Mouse (Mus musculus) layer of hippocampus, postnatal 25 days (tissue): ENCODE measurements around the gene Lpp. TPM values are rescaled to one million over a fixed set of nuclear protein-coding genes. Genes with fewer than 3 reads are reported as not detected.

Experiments used
- DNase-seq, 2 experiments: peaks; one replicate each; pipeline ENCODE4 v3.0.0; 2022; ENCODE audit warnings: mixed read lengths in 2 of 2, low spot score in 1 of 2; ENCODE audit errors: extremely low spot score in 1 of 2
- total RNA-seq, 2 experiments: library from RNA; stranded (reverse); gene quantifications; 2 replicates each; pipeline ENCODE4 v1.2.3; 2021

Lpp gene
- total RNA-seq, 2 experiments from 2014 or later: 7.2 to 8.6 TPM

GRCm38 (mm10) chr16:24398893-24399292, 5.6 kb downstream of the Lpp start:
- DNase-seq: no peak

DNA sequence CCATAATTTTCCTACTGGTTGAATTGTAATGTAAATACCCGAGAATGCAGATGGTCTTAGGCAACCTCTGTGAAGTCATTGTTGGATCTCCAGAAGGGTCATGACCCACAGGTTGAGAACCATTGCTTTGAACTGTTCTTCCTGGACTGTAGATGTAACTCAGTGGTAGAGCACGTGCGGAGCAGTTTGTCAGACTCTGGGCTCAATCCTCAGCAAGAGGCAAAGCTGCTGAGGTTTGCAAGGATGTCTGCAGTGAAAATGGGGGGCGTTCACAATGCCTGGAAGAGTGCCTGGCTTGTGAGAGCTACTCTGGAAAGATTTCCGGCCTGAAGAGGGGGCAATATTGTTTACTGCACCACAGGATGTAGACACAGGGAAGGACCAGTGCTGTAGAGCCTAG, 6.2 kb downstream of the Lpp start:
- DNase-seq: no peak

DNA sequence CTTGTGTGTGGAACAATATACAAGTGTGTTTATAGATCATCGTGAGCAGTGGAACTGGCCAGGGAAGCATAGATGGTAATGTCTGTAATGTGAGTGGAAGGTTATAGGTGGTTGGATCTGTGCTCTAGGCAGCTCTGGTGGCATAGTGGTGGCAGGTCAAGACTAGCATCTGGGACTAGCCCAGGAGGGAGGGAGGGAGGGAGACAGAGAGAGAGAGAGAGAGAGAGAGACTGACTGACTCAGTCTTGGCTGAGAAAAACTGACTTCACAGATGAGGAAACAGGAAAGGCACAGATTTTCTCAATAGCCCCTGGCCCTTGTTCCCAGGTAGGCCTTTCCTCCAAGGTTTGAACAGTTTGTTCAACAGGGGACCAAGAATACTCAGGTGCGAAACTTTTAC, 7.5 kb downstream of the Lpp start:
- no peak for DNase-seq

GRCm38 (mm10) chr16:24402801-24403200, 9.5 kb downstream of the Lpp start:
- DNase-seq: no peak

- no peak for DNase-seq
Observed at GRCm38 (mm10) chr16:24403733-24404380, 10.6 kb downstream of the Lpp start.

GRCm38 (mm10) chr16:24406521-24406920, 13.2 kb downstream of the Lpp start:
- no peak for DNase-seq

GRCm38 (mm10) chr16:24411281-24411680, 18.0 kb downstream of the Lpp start:
- no peak for DNase-seq

DNA sequence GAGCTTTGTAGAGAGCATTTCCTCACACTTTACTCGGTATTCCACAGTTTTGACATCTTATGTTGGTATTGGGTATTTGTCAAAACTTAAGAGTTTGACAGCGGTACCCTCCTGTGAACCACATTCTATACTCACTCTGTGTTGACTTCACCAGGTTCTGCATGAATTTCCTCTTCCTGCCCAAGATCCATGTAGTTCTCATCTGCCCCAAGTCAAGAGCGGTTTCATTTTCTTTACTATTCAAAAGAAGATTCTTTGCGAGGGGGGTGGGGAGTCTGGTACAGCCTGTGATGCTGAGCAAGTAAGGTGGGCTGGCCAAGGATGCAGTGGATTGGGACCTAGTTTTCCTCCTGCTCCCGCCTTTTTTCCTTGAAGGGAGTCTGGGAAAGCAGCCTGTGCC, 18.9 kb downstream of the Lpp start:
- no peak for DNase-seq

- DNase-seq: no peak
Observed at GRCm38 (mm10) chr16:24413059-24413458, 19.8 kb downstream of the Lpp start.

DNA sequence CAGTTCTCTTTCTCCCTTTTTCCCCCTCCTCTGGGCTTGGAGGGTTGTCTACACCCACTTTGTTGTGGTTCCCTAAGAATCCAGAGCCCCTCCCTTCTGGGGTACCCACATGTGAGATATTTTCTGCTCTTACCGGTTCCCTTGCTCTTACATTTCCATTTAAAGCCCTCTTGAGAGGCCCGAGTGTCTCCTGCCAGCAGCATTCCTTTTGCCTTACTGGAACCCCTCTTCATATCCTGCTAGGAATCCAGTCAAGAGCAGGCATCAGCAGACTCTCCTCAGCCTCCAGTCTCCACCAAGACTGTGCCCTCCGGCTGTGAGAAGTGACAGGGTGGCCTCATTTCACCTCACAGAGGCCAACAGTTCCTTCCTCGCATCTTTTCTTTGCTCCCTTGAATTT, 24.7 kb downstream of the Lpp start:
- DNase-seq: no peak

GRCm38 (mm10) chr16:24420603-24421120, 27.4 kb downstream of the Lpp start:
- no peak for DNase-seq

- DNase-seq: no peak
Observed at GRCm38 (mm10) chr16:24421687-24422418, 28.5 kb downstream of the Lpp start.

- no peak for DNase-seq
Observed at GRCm38 (mm10) chr16:24423196-24423595, 29.9 kb downstream of the Lpp start.

DNA sequence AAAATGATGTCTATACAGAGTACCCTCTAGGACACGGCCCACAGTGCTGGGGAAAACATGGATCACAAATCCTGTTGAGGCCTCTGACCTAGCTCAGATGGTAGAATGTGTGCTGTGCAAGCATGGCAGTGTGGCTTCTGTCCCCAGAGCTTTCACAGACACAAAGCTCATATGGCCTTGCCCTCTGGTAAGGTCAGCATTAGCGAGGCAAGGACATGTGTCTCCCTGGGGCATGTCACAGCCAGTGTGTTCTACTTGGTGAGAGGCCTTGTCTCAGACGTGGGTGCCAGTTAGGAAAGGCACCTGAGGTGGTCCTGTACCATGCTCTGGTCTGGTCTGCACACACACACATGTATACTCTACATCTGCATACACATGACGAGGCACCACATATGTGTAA, 30.4 kb downstream of the Lpp start:
- no peak for DNase-seq

GRCm38 (mm10) chr16:24424356-24424977, 31.2 kb downstream of the Lpp start:
- no peak for DNase-seq

GRCm38 (mm10) chr16:24425816-24426215, 32.5 kb downstream of the Lpp start:
- no peak for DNase-seq

DNA sequence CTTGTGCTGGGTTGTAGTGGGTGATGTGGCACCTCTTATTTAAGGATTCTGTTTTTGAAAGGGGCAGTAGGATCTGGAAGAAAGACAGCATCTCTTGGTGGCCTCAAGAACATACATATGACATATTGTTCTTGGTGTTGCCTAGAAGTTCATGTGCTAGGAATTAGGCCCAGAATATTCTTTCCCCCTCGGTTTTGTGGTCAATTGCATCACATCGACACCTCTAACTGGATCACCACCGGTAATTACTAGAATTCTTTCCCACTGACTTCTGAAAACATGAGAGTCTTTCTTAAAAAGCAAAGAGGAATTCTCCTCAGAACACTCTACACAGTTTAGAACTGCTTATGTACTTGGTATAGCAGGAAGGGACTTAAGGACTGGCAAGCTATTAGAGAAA, 34.3 kb downstream of the Lpp start:
- DNase-seq: no peak

DNA sequence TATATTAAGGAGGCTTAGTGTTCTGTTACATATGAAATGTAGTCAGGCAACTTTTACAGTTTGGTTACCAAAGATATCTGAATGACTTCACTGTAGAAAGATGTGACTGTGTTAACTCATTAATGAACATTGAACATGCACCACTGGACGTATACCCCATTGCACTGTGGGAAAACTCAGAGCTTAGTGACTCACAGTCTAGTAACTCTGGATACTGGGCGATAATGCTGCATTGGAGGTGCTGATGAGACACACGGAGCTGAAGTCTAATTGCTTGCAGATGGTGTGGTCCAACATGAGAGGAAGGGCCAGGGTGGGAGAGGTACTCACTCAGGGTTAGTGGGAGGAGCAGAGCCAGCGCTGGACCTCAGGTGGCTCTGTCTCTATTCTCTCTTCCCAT, 34.7 kb downstream of the Lpp start:
- no peak for DNase-seq

DNA sequence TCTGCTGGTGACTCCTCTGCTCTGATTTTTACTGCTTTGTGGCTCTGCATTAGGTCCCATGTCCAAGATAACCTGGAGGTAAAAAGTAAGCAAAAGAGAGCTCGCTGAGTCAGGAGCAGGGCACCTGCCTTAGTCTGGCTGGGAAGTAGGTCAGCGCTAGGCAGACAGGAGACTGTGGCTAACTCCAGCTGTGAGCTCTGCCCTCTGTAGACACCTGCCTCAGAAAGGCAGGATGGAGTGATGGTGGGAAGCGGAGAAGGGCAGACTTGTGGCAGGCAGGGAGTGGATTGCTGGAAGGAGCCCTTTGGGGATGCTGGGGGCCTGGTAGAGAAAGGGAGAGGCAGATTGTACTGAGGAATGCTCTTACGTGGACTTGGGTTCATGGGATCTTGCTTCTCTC, 35.4 kb downstream of the Lpp start:
- no peak for DNase-seq

DNA sequence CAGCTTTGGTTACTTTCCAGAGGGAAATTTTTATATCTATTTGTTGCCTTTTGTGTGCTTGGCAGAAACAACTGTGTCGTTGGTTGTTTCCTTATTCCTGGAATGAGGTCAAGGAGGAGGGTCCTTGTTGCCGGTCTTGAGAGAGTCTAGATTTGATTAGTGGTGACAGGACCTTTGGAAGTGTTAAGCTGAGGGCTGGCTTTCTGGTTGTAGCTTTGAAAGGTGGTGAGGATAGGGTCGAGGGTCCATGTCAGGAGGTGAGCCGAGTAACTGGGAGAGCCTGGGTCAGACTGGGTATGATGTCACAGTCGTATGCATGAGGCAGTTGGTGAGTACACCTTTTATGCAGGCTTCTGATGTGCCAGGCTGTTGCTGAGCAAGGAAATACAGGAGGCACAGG, 36.4 kb downstream of the Lpp start:
- DNase-seq: no peak

GRCm38 (mm10) chr16:24431808-24432207, 38.5 kb downstream of the Lpp start:
- DNase-seq: no peak

GRCm38 (mm10) chr16:24433563-24433962, 40.3 kb downstream of the Lpp start:
- no peak for DNase-seq
